Mouse (Mus musculus) stomach, postnatal 0 days (tissue): ENCODE results near the gene Gm11549. TPM values are rescaled to one million over a fixed set of nuclear protein-coding genes. Genes with fewer than 3 reads are reported as not detected.

Source experiments
- ATAC-seq: fragments of 200-750 bp; cut with Nextera tagmentation; 2 replicates; pipeline ENCODE4 v1.8.0; 2017; ENCODE audit not compliant: low FRiP score, low TSS enrichment
- DNase-seq: peaks from one replicate; pipeline ENCODE4 v3.0.0-alpha.2; 2016; ENCODE audit warnings: low spot score
- H3K27ac ChIP-seq: fragments of 300-500 bp; sonication (generic); replicated peaks from 2 replicates; pipeline ENCODE4 v1.5.1; 2014; ENCODE audit warnings: mild to moderate bottlenecking, control low read depth
- H3K27me3 ChIP-seq: fragments of 300-500 bp; sonication (generic); 2 replicates; pipeline ENCODE4 v1.6.1; 2014; ENCODE audit warnings: low read length; ENCODE audit not compliant: control insufficient read depth, insufficient read depth
- H3K36me3 ChIP-seq: fragments of 300-500 bp; sonication (generic); 2 replicates; pipeline ENCODE4 v1.6.1; 2014; ENCODE audit warnings: low read length, mixed read lengths; ENCODE audit not compliant: control insufficient read depth, insufficient read depth
- H3K4me1 ChIP-seq: fragments of 300-500 bp; sonication (generic); replicated peaks from 2 replicates; pipeline ENCODE4 v1.6.1; 2014; ENCODE audit warnings: antibody characterized with exemption; ENCODE audit not compliant: control insufficient read depth, insufficient read depth
- H3K4me2 ChIP-seq: fragments of 300-500 bp; sonication (generic); replicated peaks from 2 replicates; pipeline ENCODE4 v1.6.1; 2014; ENCODE audit warnings: low read depth, mild to moderate bottlenecking, control low read depth, moderate library complexity
- H3K4me3 ChIP-seq: fragments of 300-500 bp; sonication (generic); 2 replicates; pipeline ENCODE4 v1.5.1; 2014; ENCODE audit warnings: low read depth, low read length, control low read depth
- H3K9ac ChIP-seq: fragments of 300-500 bp; sonication (generic); 2 replicates; pipeline ENCODE4 v1.6.1; 2014; ENCODE audit warnings: mild to moderate bottlenecking, low read length, control low read depth, mixed read lengths
- H3K9me3 ChIP-seq: fragments of 300-500 bp; sonication (generic); 2 replicates; pipeline ENCODE4 v1.6.1; 2016; ENCODE audit warnings: low read length; ENCODE audit not compliant: control insufficient read depth
- CTCF ChIP-seq: IDR thresholded peaks from 2 replicates; pipeline ENCODE4 v1.5.1; 2016; ENCODE audit warnings: antibody characterized with exemption, low read depth, mild to moderate bottlenecking, moderate library complexity
- EP300 ChIP-seq: optimal IDR thresholded peaks from 2 replicates; pipeline ENCODE3; 2016; ENCODE audit warnings: antibody characterized with exemption
- WGBS: fragments of 180-500 bp; shearing (Covaris S2); extraction: QIAGEN DNeasy Blood & Tissue Kit; methylation state at CpG from one replicate; pipeline ENCODE4 v1.1.7; 2014; 5-methylcytosine and 5-hydroxymethylcytosine counted together
- polyA plus RNA-seq: library from polyadenylated mRNA; unstranded; fragments of >200 nt; fragmentation: Nextera tagmentation; extraction: Ambion mirVana; gene quantifications from 2 replicates; pipeline ENCODE4 v1.2.1, GENCODE M21; 2015

The Gm11549 gene
- polyA plus RNA-seq, 1 experiment from 2014 or later = 0.33 TPM

- Histone ChIP-seq H3K27me3 (no peaks in the 10 kb centered on the region), H3K27ac (no peak overlapping the region), H3K4me3 (no peak overlapping the region), H3K4me2 (0 out of 2 replicates have a peak overlapping the region, but pooled peaks have one; percentile 27), H3K4me1 (no peaks in the 10 kb centered on the region), H3K36me3 (no peaks in the 10 kb centered on the region), H3K9ac (0 out of 2 replicates have a peak overlapping the region, but pooled peaks have one; percentile 23), H3K9me3 (no peaks in the 10 kb centered on the region)
- 0 out of 2 replicates have a peak, but pooled peaks have one; percentile 34 for ATAC-seq
- TF ChIP-seq EP300 = no peak
- TF ChIP-seq CTCF = peak; percentile 87
- 15% methylated on average over 14 of the region's 14 CpGs for WGBS
- DNase-seq = peak; percentile 78
These were observed 24.9 kb downstream of the Gm11549 start for GRCm38 (mm10) chr3:36496746-36497145.

GRCm38 (mm10) chr3:36496273-36496672 lies 25.3 kb downstream of the Gm11549 start:
- H3K9ac ChIP-seq = no peak overlapping the region
- DNase-seq = no peak
- no peak for TF ChIP-seq CTCF
- TF ChIP-seq EP300 = no peak

DNA sequence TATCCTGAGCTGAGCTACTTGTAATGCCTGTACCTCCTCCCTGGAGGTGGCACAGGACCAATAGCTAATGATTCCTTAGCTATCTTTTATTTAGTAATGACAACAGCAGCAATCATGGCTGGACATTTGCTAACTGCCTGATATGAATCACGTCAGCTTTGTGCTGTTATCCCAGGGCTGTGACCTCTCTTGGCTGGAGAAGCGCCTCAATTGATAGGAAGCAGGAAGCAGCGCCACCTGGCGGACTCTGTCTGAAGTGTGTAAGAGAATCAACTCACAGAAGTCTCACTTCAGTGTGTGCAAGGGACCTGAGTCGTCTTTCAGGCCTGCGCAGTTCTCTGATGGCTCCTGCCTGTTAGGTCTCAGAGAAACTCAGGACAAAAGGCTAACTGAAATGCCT lies 26.2 kb downstream of the Gm11549 start:
- 12% methylated on average over 6 of the region's 6 CpGs for WGBS
- peak; percentile 88 for DNase-seq
- ATAC-seq = peak; percentile 87
- H3K9me3 ChIP-seq = no peaks in the 10 kb centered on the region
- H3K4me1 ChIP-seq = no peaks in the 10 kb centered on the region
- H3K36me3 ChIP-seq = no peaks in the 10 kb centered on the region
- H3K9ac ChIP-seq = no peak overlapping the region
- TF ChIP-seq EP300 = no peak
- peak; percentile 95 for TF ChIP-seq CTCF
- H3K27ac ChIP-seq = no peak overlapping the region
- H3K4me3 ChIP-seq = 0 out of 2 replicates have a peak overlapping the region, but pooled peaks have one; percentile 15
- H3K4me2 ChIP-seq = peak overlapping the region; percentile 27; the same call in 1 of the 2 replicates
- no peaks in the 10 kb centered on the region for H3K27me3 ChIP-seq

More at GRCm38 (mm10) chr3:36496273-36496672, 25.3 kb downstream of the Gm11549 start:
- no peaks in the 10 kb centered on the region for H3K36me3 ChIP-seq
- no peaks in the 10 kb centered on the region for H3K27me3 ChIP-seq
- H3K4me1 ChIP-seq = no peaks in the 10 kb centered on the region
- no peak overlapping the region for H3K4me2 ChIP-seq
- WGBS = 79% methylated on average over 9 of the region's 9 CpGs
- no peaks in the 10 kb centered on the region for H3K9me3 ChIP-seq
- no peak overlapping the region for H3K27ac ChIP-seq
- no peak for ATAC-seq
- H3K4me3 ChIP-seq = no peak overlapping the region

DNA sequence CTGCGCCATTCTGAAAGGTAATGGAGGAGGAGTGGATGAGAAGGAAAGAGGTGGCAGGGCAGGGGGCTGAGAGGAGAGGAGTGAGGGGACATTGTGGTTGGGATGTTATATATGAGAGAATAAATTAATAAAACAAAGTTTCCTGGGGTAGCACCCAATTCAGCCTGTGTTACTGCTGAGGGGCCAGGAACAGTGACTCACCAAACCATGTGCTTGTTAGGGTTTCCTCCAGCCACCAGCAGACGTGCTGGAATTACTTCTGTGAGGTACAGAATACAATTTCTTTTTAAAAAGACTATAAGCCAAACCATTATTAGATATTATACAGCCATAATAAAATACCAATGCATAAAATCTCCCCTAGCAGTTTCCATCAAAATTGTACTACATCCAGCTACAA lies 27.0 kb downstream of the Gm11549 start:
- Histone ChIP-seq H3K4me3 (no peak overlapping the region), H3K27ac (no peak overlapping the region), H3K4me2 (no peak overlapping the region), H3K27me3 (no peaks in the 10 kb centered on the region), H3K9me3 (no peaks in the 10 kb centered on the region), H3K36me3 (no peaks in the 10 kb centered on the region), H3K4me1 (no peaks in the 10 kb centered on the region), H3K9ac (no peak overlapping the region)
- WGBS = 77% methylated on average over 2 of the region's 2 CpGs
- no peak for DNase-seq
- ATAC-seq = no peak
- TF ChIP-seq CTCF (no peak), EP300 (no peak)

DNA sequence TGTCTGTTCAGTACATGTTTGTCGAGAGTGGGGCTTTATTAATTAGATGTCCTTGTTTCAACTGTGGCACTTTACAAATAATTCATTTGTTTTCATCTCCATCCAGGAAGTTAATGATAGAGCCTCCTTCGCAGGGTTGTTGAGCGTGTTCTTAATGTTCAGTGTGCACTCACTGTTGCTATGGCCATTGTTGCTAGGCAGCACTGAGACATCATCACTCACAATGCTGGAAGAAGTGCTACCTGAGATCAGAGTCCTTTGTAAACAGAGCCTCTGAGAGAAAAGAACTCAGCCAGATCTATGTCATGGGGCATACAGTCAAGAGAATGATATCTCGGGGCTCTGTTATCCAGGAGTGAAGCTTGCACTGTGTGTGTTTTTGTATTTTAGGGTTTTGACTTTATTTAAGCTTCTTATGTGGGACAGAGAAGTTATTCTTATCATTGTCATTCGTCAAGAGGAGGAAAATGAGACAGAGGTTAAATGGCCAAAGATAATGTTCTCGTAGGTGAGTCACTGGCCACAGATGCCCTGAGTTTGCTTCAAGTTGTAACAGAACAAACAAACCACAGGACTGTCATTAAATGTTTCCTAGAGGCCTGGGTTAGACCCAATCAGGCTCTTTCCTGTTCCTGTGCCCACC lies 27.9 kb downstream of the Gm11549 start:
- Histone ChIP-seq H3K27me3 (no peaks in the 10 kb centered on the region), H3K9ac (no peak overlapping the region), H3K27ac (no peak overlapping the region), H3K36me3 (no peaks in the 10 kb centered on the region), H3K4me2 (no peak overlapping the region), H3K4me3 (no peak overlapping the region), H3K4me1 (no peaks in the 10 kb centered on the region), H3K9me3 (no peaks in the 10 kb centered on the region)
- WGBS = 30% methylated on average over 6 of the region's 6 CpGs
- ATAC-seq (no peak), DNase-seq (no peak)
- TF ChIP-seq EP300 (no peak), CTCF (no peak)

DNA sequence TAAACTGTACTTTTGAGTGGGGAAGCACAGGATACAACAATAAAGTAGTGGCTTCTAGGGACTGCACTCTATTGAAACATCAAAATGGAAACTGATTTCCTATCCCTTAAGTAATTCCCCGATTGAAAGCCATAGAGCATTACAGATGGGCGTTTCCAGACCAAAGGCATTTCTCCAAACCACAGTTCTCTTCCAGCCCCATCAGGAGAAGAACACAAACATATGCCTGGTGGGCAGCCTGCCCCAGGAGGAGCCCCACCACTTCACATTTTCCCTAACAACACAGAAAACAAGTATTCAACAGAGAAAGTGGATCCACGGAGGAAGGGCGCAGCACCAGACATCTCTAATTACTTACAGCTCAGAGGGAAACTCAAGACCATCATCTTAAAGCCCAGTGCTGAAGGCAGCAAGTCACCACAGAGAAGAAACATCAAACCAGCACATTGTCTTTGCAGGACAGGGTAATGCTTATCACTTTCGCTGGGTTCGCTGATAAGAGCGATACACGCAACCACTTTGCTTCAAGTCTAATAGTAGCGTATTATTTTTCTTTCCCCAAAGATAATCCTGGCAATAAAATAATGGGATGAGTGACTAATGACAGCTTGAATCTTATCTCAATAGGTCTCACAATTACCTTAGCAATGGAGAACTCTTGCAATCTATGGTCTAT lies 28.8 kb downstream of the Gm11549 start:
- Histone ChIP-seq H3K9ac (no peak overlapping the region), H3K4me1 (no peaks in the 10 kb centered on the region), H3K9me3 (no peaks in the 10 kb centered on the region), H3K4me3 (no peak overlapping the region), H3K36me3 (no peaks in the 10 kb centered on the region), H3K4me2 (no peak overlapping the region), H3K27ac (no peak overlapping the region), H3K27me3 (no peaks in the 10 kb centered on the region)
- TF ChIP-seq EP300 (no peak), CTCF (no peak)
- ATAC-seq = no peak
- DNase-seq = no peak
- 70% methylated on average over 9 of the region's 9 CpGs for WGBS
